Mouse (Mus musculus) G1E (cell line): ENCODE data around the gene Rab5if.

Source experiments
- CTCF ChIP-seq: IDR thresholded peaks from 2 replicates; pipeline ENCODE4 v1.5.1; 2012; ENCODE audit warnings: low read depth, low read length, inconsistent platforms, mixed read lengths
- GATA1 ChIP-seq: IDR thresholded peaks from 2 replicates; pipeline ENCODE4 v1.6.1; 2012; ENCODE audit warnings: borderline replicate concordance, low read length, inconsistent platforms, mixed read lengths
- POLR2AphosphoS5 ChIP-seq: IDR thresholded peaks from 2 replicates; pipeline ENCODE4 v1.6.1; 2012; ENCODE audit warnings: low read depth, low read length, inconsistent platforms; ENCODE audit not compliant: insufficient replicate concordance
- TAL1 ChIP-seq: conservative IDR thresholded peaks from 2 replicates; pipeline ENCODE4 v1.6.1; 2012; ENCODE audit warnings: low read depth, low read length, inconsistent platforms, mixed read lengths

DNA sequence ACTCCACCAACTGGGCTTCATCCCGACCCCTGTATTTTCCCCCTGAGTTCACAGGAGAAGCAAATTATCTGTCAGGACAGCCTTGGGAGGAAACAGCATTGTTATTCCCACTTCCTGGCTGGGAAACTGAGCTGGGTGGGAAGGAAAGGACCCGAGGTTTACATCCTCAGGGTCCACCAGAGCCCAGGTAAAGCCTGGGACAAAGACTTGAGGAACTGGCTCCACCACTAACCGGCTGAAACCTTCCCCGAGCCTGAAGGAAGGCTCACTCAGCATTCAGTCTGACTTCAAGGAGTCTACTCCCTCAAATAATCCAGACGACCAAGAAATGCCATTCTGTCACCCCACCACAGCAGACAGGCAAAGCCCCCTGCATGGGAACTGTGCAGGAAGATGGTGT is 48.0 kb upstream of the Rab5if start:
- TF ChIP-seq TAL1 (no peak), CTCF (no peak), GATA1 (no peak), POLR2AphosphoS5 (no peak)
